Mouse (Mus musculus): Measurements from ENCODE around the gene Rela.
"Not testable (repeated sequence)": the region's sequence is repeated elsewhere in the genome, so short reads cannot be mapped to it uniquely, and the experiment has no call there.

The Rela gene

GRCm38 (mm10) chr19:5666386-5666785 lies 29.1 kb downstream of the Rela start:
- DNase-seq (ENCODE audit: low read depth, low spot score): no peak
- Histone ChIP-seq H3K36me3 (ENCODE audit: control insufficient read depth, insufficient read depth, low read length, poor library complexity, severe bottlenecking) (peaks cover 8% of the 10 kb centered on the region), H3K27me3 (ENCODE audit: control insufficient read depth, insufficient read depth, low read length, poor library complexity, severe bottlenecking) (no peaks in the 10 kb centered on the region)

GRCm38 (mm10) chr19:5668372-5668771 lies 31.1 kb downstream of the Rela start:
- peaks cover 11% of the 10 kb centered on the region for H3K36me3 ChIP-seq (ENCODE audit: control insufficient read depth, insufficient read depth, low read length, poor library complexity, severe bottlenecking)
- H3K27me3 ChIP-seq (ENCODE audit: control insufficient read depth, insufficient read depth, low read length, poor library complexity, severe bottlenecking): no peaks in the 10 kb centered on the region
- no peak for DNase-seq (ENCODE audit: low read depth, low spot score)

- DNase-seq (ENCODE audit: low read depth, low spot score): no peak
- peaks cover 26% of the 10 kb centered on the region for H3K36me3 ChIP-seq (ENCODE audit: control insufficient read depth, insufficient read depth, low read length, poor library complexity, severe bottlenecking)
- no peaks in the 10 kb centered on the region for H3K27me3 ChIP-seq (ENCODE audit: control insufficient read depth, insufficient read depth, low read length, poor library complexity, severe bottlenecking)
Measured at GRCm38 (mm10) chr19:5680432-5680831, 43.1 kb downstream of the Rela start.

- no peak for DNase-seq (ENCODE audit: low read depth, low spot score)
- peaks cover 17% of the 10 kb centered on the region for H3K36me3 ChIP-seq (ENCODE audit: control insufficient read depth, insufficient read depth, low read length, poor library complexity, severe bottlenecking)
- no peaks in the 10 kb centered on the region for H3K27me3 ChIP-seq (ENCODE audit: control insufficient read depth, insufficient read depth, low read length, poor library complexity, severe bottlenecking)
Measured at GRCm38 (mm10) chr19:5684236-5684635, 47.0 kb downstream of the Rela start.

GRCm38 (mm10) chr19:5684985-5685384 lies 47.7 kb downstream of the Rela start:
- peaks cover 17% of the 10 kb centered on the region for H3K36me3 ChIP-seq (ENCODE audit: control insufficient read depth, insufficient read depth, low read length, poor library complexity, severe bottlenecking)
- H3K27me3 ChIP-seq (ENCODE audit: control insufficient read depth, insufficient read depth, low read length, poor library complexity, severe bottlenecking): no peaks in the 10 kb centered on the region
- no peak for DNase-seq (ENCODE audit: low read depth, low spot score)

GRCm38 (mm10) chr19:5685431-5685830 lies 48.1 kb downstream of the Rela start:
- no peak for DNase-seq (ENCODE audit: low read depth, low spot score)
- H3K36me3 ChIP-seq (ENCODE audit: control insufficient read depth, insufficient read depth, low read length, poor library complexity, severe bottlenecking): peaks cover 17% of the 10 kb centered on the region
- no peaks in the 10 kb centered on the region for H3K27me3 ChIP-seq (ENCODE audit: control insufficient read depth, insufficient read depth, low read length, poor library complexity, severe bottlenecking)

- H3K27me3 ChIP-seq (ENCODE audit: control insufficient read depth, insufficient read depth, low read length, poor library complexity, severe bottlenecking): no peaks in the 10 kb centered on the region
- H3K36me3 ChIP-seq (ENCODE audit: control insufficient read depth, insufficient read depth, low read length, poor library complexity, severe bottlenecking): peaks cover 17% of the 10 kb centered on the region
- DNase-seq (ENCODE audit: low read depth, low spot score): no peak
Measured at GRCm38 (mm10) chr19:5685861-5686260, 48.6 kb downstream of the Rela start.

- no peaks in the 10 kb centered on the region for H3K27me3 ChIP-seq (ENCODE audit: control insufficient read depth, insufficient read depth, low read length, poor library complexity, severe bottlenecking)
Measured at GRCm38 (mm10) chr19:5686437-5686836, 49.2 kb downstream of the Rela start.

GRCm38 (mm10) chr19:5686954-5687353 lies 49.7 kb downstream of the Rela start:
- not testable (repeated sequence) for H3K27me3 ChIP-seq (ENCODE audit: control insufficient read depth, insufficient read depth, low read length, poor library complexity, severe bottlenecking); DNase-seq (ENCODE audit: low read depth, low spot score)
- peaks cover 12% of the 10 kb centered on the region for H3K36me3 ChIP-seq (ENCODE audit: control insufficient read depth, insufficient read depth, low read length, poor library complexity, severe bottlenecking)

More at GRCm38 (mm10) chr19:5686437-5686836, 49.2 kb downstream of the Rela start:
- no peak for DNase-seq (ENCODE audit: low read depth, low spot score)
- peaks cover 12% of the 10 kb centered on the region for H3K36me3 ChIP-seq (ENCODE audit: control insufficient read depth, insufficient read depth, low read length, poor library complexity, severe bottlenecking)

GRCm38 (mm10) chr19:5687738-5688137 lies 50.5 kb downstream of the Rela start:
- Histone ChIP-seq H3K27me3 (ENCODE audit: control insufficient read depth, insufficient read depth, low read length, poor library complexity, severe bottlenecking) (no peaks in the 10 kb centered on the region), H3K36me3 (ENCODE audit: control insufficient read depth, insufficient read depth, low read length, poor library complexity, severe bottlenecking) (peaks cover 9% of the 10 kb centered on the region)
- DNase-seq (ENCODE audit: low read depth, low spot score): no peak

- DNase-seq (ENCODE audit: low read depth, low spot score): peak; percentile 98
- no peaks in the 10 kb centered on the region for H3K27me3 ChIP-seq (ENCODE audit: control insufficient read depth, insufficient read depth, low read length, poor library complexity, severe bottlenecking)
- peaks cover 5% of the 10 kb centered on the region for H3K36me3 ChIP-seq (ENCODE audit: control insufficient read depth, insufficient read depth, low read length, poor library complexity, severe bottlenecking)
Measured at GRCm38 (mm10) chr19:5688200-5689087, 51.2 kb downstream of the Rela start, which contains the start of the genes Map3k11 and Pcnx3. Gene Map3k11, plus strand, starts transcription at chr19:5688742. Gene Pcnx3, minus strand, starts transcription at chr19:5688908.

GRCm38 (mm10) chr19:5689088-5689428 lies 51.8 kb downstream of the Rela start:
- peaks cover 2% of the 10 kb centered on the region for H3K36me3 ChIP-seq (ENCODE audit: control insufficient read depth, insufficient read depth, low read length, poor library complexity, severe bottlenecking)
- H3K27me3 ChIP-seq (ENCODE audit: control insufficient read depth, insufficient read depth, low read length, poor library complexity, severe bottlenecking): no peaks in the 10 kb centered on the region
- DNase-seq (ENCODE audit: low read depth, low spot score): no peak

GRCm38 (mm10) chr19:5689565-5690342 lies 52.5 kb downstream of the Rela start:
- peak; percentile 91 for DNase-seq (ENCODE audit: low read depth, low spot score)
- Histone ChIP-seq H3K36me3 (ENCODE audit: control insufficient read depth, insufficient read depth, low read length, poor library complexity, severe bottlenecking) (peaks cover 2% of the 10 kb centered on the region; the same call in 1 of the 2 replicates), H3K27me3 (ENCODE audit: control insufficient read depth, insufficient read depth, low read length, poor library complexity, severe bottlenecking) (no peaks in the 10 kb centered on the region)

- Histone ChIP-seq H3K27me3 (ENCODE audit: control insufficient read depth, insufficient read depth, low read length, poor library complexity, severe bottlenecking) (no peaks in the 10 kb centered on the region), H3K36me3 (ENCODE audit: control insufficient read depth, insufficient read depth, low read length, poor library complexity, severe bottlenecking) (peaks cover 2% of the 10 kb centered on the region)
- no peak for DNase-seq (ENCODE audit: low read depth, low spot score)
Measured at GRCm38 (mm10) chr19:5690343-5690735, 53.1 kb downstream of the Rela start.

- Histone ChIP-seq H3K36me3 (ENCODE audit: control insufficient read depth, insufficient read depth, low read length, poor library complexity, severe bottlenecking) (peaks cover 2% of the 10 kb centered on the region), H3K27me3 (ENCODE audit: control insufficient read depth, insufficient read depth, low read length, poor library complexity, severe bottlenecking) (no peaks in the 10 kb centered on the region)
- DNase-seq (ENCODE audit: low read depth, low spot score): no peak
Measured at GRCm38 (mm10) chr19:5691601-5692000, 54.3 kb downstream of the Rela start.

Measured in splenic B cell, adult 2 months (primary cell).